Mouse (Mus musculus) 416B (cell line): ENCODE measurements around the gene Rpsa.
A peak's percentile ranks its signal among the peaks of the same experiment; 100 is the strongest.

Experiments
- DNase-seq: peaks from one replicate; pipeline ENCODE4 v3.0.0; 2011; ENCODE audit warnings: low read depth

Rpsa gene

DNA sequence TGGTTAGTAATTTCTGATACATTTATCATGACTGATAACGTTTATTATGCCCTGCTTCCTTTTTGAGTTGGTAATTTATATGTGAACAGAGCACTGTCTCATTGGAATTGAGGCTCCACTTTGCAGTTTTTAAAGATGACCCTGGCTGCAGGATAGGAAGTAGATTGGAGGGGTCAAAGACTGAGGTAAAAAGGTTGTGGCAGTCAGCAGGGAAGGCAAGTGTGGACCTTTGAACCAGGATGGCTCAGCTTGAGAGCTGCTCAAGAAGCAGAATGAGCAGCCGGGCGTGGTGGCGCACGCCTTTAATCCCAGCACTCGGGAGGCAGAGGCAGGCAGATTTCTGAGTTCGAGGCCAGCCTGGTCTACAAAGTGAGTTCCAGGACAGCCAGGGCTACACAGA, 14.0 kb upstream of the Rpsa start:
- DNase-seq: no peak

DNA sequence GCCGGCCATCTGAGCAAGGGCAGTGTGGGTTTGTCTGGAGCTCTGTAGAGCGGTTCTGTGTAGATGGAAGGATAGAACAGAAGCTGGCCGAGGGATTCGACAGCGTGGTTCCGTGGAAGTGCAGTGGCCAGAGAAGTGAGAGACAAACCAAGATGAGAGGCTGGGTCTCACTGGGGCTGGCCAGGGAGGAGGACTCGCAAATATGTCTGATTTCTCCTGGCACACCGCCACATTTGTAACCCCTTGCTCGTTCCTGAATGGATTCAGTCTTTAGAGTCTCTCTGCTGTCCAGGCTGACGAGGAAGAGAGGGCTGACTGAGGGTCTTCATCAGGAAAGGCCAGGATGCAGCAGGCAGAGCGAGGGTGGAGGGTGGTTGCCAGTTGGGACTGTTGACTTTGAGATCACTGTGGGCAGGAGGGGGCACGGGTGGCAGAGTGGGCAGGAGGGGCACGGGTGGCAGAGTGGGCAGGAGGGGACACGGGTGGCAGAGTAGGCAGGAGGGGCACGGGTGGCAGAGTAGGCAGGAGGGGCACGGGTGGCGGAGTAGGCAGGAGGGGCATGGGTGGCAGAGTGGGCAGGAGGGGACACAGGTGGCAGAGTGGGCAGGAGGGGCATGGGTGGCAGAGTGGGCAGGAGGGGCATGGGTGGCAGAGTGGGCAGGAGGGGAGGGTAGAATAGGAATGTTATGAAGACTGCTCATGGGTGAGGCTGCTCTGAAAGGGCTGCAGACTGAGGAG, 13.3 kb upstream of the Rpsa start:
- no peak for DNase-seq

DNA sequence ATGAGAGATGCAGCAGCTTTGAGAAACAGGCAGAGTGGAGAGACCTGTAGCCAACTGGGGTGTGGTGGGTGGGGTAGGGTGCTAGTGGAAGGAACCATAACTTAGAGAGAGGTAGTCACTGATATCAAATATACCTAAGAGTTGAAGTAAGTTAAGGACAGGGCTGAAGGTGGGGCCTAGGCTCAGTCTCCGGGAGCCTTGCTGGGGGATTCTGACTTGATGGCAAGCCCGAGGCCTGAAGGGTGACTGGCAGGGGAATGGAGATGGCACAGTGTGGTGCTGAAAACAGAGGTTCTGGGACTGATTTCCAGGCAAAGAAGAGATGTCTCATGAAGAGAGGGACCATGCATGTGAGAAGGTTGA, 12.7 kb upstream of the Rpsa start:
- DNase-seq: no peak

DNA sequence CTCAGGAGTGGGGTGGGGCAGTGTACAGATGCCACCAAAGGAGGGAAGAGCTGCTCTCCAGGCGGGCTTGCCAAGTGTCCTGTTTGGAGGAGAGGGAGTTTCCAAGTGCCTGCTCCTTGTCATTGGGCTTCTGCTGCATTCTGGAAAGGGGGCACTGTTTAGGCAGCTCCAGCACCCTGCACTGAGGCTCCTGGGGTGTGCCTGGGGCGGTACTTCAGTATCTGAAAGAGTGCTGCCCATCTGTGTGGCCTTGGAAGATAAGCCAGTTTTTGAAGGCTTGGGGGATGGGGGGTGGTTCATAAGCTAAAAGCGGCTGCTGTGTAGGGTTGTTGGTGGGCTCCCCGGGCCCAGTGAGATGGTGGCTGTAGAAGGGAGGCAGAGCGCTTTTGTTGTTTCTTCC, 11.9 kb upstream of the Rpsa start:
- DNase-seq: no peak

DNA sequence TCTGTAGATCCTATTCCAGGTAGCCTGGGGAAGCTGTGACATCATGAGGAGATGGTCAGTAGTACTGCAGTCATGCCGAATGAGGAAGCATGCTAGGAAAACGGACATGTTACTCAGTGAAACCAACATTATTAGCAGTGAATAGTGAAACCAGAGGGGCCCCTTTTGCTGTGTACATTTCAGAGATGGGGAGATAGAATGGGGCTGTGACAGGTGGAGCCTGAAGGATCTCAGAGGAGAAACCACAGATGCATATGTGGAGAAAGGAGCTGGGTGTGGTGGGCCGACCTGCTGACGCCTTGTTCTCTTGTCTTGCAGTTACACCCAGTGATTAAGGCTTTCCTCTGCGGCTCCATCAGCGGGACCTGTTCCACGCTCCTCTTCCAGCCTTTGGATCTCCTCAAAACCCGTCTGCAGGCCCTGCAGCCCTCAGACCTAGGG, 11.3 kb upstream of the Rpsa start:
- peak; percentile 54 for DNase-seq

DNA sequence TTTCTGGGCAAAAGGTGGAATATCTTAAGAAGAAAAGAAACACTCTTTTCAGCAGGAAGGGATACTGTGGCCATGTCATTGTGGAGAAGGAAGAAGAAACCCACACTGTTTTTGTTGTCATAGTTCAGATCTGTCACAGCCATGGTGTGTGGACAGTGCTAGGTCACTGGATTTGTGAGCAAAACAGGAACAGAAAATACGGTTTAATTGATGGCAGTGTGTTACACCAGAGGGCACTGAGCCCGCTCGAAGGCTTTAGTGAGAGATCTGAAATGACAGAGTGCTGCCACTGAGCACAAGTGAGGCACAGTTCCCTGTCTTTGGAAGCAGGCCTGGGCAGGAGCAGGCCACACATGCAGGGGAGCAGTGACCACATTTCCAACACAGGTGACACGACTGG, 9.3 kb upstream of the Rpsa start:
- no peak for DNase-seq

DNA sequence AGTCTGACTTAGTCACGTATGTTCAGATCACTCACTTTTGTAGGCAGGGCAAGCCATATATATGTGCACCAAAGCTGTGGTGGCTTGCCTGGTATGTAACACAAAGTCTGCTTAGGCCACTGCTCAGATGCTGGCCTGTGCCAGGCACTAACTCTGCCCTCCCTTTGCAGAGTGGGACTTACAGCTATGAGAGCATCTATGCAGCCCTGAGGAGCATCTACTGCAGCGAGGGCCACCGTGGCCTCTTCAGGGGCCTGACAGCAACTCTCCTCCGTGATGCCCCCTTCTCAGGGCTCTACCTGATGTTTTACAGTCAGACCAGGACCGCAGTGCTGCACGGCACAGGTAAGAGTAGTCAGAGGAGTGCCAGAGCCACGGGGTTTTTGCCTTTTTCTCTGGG, 7.0 kb upstream of the Rpsa start:
- DNase-seq: no peak

DNA sequence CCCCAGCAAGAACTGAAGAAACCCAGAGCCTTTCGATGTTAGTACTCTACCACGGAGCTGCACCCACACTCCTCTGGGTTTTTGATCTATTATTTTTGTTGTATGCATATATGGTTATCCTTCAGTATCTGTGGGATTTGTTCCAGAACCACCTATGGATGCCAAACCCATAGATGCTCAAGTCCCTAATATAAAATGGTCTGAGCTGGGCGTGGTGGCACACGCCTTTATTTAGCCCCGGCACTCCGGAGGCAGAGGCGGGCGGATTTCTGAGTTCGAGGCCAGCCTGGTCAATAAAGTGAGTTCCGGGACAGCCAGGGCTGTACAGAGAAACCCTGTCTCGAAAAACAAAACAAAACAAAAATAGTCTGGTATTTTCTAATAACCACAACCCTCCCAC, 621 bp upstream of the Rpsa start:
- DNase-seq: no peak

DNA sequence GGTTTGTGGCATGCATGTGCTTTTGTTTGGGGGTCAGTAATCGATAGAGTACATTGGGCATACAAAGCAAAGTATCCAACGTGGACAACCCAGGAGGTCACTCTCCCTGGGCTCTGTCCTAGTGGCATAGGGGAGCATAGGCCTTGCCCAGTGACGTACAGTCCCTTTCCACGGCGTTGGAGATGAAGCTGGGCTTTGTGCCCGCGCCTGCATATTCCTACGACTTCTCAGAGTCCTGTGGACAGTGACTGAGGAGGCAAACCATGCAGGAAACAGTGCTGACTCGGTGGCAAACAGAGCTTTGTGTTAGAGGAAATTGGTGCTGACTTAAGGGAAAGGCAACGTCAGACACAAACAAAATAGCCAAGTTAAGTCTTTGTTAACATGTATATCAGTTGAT, 1.8 kb downstream of the Rpsa start:
- peak; percentile 41 for DNase-seq

DNA sequence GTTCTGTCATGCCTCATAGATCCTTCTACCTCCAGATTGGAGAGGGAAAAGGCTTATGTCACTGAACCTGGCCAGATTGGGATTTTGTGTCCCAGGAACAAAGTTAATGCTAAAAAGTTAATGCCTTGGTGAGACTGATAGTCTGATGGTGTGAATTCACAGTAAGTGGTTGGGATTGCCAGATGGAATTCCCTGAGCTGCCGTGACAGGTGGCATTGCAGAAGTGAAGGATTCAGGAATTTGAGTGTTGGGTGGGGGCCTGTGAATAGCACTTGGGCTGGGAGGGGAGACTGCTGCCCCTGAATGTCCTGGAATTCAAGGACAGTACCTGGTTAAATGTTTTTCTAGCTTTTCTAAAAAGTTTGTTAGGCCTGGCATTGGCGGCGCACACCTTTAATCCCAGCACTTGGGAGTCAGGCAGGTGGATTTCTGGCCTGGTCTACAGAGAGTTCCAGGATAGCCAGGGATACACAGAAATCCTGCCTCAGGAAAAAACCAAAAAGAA, 4.3 kb downstream of the Rpsa start:
- peak; percentile 25 for DNase-seq

DNA sequence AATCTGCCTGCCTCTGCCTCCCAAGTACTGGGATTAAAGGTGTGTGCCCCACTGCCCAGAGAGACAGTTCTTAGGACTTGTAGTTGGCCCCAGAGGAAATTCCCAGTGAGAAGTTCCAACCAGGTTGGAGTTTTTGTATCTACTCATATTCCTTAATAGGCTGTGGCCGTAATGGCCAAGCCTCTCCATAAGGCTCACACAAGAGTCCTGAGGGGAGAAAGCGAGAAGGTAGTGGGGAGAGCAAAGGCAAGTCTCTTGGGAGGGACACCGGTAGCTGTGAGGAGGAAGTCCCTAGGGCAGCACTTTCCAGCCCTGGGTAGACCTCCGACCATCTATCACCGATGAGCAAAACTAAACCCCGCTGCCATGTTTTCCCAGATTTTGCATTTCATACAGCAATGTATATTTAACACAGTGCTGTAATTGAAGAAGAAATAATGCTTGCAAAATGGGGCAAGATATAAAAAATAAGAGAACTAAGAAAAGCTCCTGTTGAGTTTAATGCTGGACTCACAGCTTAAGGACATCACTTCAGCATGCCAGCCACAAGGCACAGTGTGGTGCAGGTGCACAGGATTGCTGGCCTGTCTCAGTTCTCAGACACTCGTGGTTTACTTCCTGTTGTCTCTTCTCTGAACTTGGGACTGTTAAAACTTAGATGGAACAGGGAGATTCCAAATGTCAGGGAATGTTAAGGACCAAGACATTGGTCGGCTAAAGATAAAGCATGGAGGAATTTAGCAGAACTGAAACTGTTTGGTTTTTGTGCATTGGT, 5.7 kb downstream of the Rpsa start:
- DNase-seq: peak; percentile 42

DNA sequence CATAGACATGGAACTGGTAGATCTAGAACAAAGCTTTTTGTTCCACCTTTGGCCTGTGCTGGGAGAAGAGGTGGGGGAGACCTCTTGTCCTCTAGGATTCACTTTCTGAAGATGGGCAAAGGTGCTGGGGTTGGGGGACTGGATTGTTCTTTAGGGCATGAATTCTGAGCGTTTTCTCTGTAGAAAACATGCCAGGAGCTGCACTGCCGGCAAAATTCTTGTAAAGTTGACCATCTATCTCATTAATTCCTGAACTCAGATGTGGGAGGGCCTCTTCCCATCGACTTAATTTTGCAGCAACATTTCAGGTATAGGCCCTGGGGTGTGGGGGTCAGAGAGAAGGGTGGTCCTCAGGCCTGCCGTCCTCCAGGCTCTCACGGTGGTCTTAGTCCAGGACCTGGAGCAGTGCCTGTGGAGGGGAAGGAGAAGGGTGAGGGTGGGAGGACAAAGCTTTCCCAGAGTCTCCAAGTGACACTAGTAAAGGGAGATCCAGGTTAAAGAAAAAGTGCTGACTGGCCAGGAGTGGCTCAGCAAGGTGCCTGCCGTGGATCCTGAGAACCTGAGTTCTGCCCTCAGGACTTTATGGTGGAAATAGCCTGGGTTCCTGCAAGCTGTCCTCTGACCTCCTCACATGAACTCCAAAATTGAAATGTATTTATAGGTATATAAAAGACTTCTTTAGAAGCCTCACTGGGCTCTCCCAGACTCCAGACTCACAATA, 6.4 kb downstream of the Rpsa start:
- DNase-seq: no peak

DNA sequence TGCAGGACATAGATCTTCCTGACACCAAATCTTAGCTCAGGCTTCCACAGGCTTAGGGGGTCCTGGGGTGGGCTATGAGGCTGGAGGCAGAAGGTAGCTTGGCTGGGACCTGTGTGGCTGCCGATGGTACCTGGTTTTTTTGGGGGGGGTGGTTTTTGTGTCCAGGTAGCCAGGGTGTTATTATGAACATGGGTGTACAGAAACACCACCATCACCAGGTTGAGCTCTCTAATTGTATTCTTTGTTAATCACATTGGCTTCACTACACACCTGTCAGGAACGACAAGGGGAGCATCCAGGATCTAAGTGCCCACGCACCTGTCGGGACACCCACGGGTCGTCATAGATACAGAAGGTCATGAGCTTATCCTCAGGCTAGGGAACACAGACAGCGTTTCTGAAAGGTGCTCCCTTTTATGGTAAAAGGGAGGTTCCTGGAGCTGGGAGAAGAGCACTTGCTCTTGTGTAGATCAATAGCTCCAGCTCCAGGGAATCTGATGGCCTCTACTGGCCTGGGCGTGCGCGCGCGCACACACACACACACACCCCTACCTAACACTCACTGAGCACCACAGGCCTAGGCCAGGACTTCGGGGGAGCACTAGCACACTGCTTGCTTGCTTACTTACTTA, 7.2 kb downstream of the Rpsa start:
- no peak for DNase-seq

DNA sequence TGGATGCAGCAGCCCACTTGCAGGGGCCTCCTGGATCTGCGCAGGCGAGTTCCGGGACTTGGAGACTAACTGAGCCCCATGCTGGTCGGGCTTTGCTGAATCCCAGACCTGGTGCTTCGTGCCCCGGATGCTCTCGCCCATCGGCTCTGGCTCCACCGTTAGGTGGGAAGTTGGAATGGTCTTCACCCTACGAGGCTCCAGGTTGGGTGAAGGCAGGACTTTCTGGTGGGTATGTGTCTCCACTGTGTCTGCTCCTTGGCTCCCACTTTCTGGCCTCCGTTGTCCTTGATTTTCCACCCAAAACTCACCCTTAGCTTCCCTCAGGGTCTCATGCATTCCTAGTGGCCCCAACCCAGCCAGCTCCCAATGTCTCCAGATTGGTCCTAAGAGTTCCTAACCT, 8.0 kb downstream of the Rpsa start:
- DNase-seq: no peak

DNA sequence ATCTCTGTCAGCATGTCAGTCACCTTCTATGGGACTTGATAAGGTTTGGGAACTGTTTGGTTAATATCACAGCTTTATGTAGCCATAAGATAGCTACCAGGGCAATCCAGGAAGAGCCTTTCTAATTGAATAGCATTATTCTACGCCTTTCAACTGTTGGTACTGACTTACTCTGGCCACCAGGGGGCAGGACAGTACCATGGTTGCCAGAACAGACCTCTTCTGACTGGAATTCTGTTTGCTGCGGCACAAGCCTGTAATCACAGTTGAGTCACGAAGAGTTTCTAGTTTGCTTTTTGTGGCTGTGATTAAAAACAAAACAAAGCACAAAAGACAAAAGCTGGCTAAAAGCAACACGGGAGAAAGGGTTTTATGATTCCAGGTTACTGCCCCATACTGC, 13.2 kb downstream of the Rpsa start:
- peak; percentile 72 for DNase-seq

DNA sequence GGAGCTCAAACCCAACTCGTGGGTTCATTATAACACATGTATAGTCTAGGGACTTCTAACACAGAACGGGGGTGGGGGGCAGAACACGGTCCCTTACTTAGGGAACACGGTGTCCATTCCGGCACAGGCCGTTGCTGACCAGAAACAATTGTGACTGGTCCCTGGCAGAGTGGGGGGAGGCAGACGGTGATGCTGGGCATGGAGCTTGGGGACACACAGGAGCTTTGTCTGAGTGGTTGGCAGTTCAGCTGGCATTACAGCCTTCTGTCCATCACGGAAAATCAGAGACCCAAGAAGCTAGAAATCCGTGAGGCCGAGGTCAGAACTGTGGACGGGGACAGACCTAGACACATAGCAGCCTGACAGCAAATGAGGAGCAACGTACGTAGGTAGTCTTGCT, 17.0 kb downstream of the Rpsa start:
- no peak for DNase-seq

DNA sequence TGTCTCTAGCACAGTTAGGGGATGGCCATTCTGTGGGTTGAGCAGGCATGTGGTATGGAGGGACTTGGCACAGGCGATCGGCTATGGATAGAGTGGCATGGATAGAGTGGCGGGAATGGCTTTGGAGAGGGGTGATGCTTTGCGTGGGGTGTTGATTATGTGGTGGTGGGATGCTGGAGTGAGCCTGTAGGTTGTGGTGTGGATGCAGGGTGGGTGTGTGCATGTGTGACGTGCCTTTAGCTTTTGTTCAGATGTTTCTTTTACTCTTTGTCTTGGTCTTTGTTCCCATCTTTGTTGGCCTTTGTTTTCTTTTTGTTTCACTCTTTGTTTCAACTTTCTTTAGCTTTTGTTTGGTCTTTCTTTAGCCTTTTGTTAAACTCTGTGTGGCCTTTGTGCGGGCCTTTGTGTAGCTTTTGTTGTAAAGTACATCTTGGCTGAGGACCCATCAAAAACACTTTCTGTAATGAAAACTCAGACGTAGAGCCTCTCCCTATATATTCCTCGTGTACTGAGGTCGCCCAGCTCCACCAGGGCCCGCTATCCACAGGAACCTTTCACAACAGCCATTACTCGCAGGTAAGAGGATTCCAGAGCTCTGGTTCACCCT, 21.8 kb downstream of the Rpsa start, which contains the start of gene Mobp:
TSS of gene Mobp (plus strand) at position 486 of the 607 bp plus-strand sequence.
- no peak for DNase-seq

DNA sequence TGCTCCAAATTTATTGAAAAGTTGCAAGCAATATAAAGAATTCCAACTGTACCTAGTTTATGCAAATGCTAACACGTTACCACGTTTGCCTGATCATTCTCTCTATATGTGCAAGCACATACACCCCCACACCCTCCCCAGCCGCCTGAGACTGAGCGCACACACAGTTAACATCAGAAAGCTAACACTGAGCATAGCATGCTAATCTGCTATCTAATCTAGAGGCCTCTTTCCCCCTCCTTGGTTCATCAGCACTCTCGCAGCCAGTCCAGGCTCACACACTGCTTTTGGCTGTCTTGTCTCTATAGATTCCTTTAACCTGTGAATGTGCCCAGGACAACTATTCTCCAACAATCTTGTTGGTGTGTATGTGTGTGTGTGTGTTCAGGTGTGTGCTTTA, 23.7 kb downstream of the Rpsa start:
- no peak for DNase-seq

DNA sequence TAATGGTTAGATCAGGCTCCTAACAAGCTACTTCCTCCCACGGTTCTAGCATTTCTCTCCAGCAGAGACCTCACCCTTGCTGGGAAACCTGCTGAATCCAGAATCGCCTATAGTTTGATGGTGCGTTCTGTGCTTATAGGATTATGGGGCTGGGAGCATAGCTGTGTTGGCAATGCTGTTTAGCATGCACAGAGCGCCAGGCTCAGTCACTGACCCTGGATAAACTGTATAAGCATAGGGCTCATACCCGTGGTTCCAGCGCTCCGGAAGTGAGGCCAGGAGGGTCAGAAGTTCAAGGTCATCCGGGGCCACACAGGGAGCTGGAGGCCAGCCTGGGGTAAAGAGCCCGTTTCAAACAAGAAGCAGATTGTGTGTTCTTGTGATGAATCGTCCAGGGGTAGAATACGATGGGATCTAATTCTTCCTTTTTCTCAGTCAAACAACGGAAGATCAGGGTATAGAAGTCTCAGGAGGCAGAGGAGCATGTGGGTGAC, 24.5 kb downstream of the Rpsa start:
- DNase-seq: no peak

DNA sequence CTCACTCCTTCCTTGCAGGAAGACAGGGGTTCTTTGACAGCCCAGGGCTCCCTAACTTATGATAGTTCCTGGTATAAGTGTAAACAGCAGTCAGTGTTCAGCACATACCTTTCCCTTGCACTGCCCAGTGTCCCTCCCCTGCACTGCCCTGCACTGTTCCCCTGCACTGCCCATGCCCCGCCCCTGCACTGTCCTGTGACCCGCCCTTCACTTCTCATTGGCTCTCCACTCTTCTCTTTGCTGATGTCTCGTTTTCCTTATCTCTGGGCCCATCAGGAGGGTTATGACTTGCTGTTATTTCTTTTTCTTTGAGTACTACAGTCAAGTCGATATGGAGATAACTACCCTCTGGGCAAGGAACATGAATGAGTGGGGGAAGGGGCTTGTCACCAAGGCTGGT, 30.6 kb downstream of the Rpsa start:
- DNase-seq: peak; percentile 24

DNA sequence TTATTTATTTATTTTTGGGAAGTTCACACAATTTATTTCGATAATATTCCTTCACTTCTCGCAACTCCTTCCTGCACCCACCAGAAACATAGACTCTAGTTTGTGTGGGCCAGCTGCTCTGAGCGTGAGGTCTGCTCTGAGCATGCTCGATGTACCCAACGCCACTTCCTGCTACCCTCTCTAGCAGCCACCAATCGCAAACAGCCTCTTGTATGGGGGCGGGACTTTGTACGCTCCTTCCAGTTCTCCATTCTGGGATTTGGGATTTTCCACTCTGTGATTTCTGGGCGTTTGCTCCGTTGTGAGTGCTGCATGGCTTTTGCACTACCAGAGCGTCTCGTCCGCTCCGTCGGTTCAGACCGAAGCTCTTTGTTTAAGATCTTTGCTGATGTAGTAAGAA, 36.4 kb downstream of the Rpsa start:
- DNase-seq: peak; percentile 34

DNA sequence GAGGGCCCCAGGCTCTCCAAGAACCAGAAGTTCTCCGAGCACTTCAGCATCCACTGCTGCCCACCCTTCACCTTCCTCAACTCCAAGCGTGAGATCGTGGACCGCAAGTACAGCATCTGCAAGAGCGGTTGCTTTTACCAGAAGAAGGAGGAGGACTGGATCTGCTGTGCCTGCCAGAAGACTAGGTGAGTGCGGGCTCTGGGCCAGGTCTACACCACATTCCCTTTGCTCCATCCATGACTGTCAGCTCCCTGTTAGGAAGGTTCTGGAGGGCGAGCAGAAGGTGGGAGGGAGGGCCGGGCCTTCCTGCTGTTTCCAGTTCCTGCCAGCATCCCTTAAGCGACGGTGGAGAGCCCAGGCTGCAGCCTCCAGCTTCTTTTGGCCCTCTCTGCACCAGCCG, 40.3 kb downstream of the Rpsa start:
- no peak for DNase-seq
